Mouse (Mus musculus) forebrain, embryonic 11.5 days (tissue): ENCODE data around the gene Mrps10. TPM values are rescaled to one million over a fixed set of nuclear protein-coding genes. Genes with fewer than 3 reads are reported as not detected.
A peak's percentile ranks its signal among the peaks of the same experiment; 100 is the strongest.

Source experiments
- ATAC-seq: fragments of 200-750 bp; cut with Nextera tagmentation; replicated peaks from 2 replicates; pipeline ENCODE4 v1.8.0; 2017; ENCODE audit warnings: moderate TSS enrichment; ENCODE audit not compliant: low FRiP score
- DNase-seq: peaks from one replicate; pipeline ENCODE4 v3.0.0-alpha.2; 2017; ENCODE audit warnings: low spot score
- H3K27ac ChIP-seq: fragments of 300-500 bp; sonication (generic); 2 replicates; pipeline ENCODE4 v1.5.1; 2014; ENCODE audit warnings: low read depth, low read length
- H3K27me3 ChIP-seq: fragments of 300-500 bp; sonication (generic); 2 replicates; pipeline ENCODE4 v1.6.1; 2014; ENCODE audit warnings: mild to moderate bottlenecking, low read length, mixed read lengths; ENCODE audit not compliant: control insufficient read depth, insufficient read depth
- H3K36me3 ChIP-seq: fragments of 300-500 bp; sonication (generic); 2 replicates; pipeline ENCODE4 v1.6.1; 2014; ENCODE audit warnings: mild to moderate bottlenecking, low read length, moderate library complexity, mixed read lengths; ENCODE audit not compliant: control insufficient read depth, insufficient read depth
- H3K4me1 ChIP-seq: fragments of 300-500 bp; sonication (generic); replicated peaks from 2 replicates; pipeline ENCODE4 v1.6.1; 2014; ENCODE audit warnings: low read length, mixed read lengths; ENCODE audit not compliant: control insufficient read depth, insufficient read depth
- H3K4me2 ChIP-seq: fragments of 300-500 bp; sonication (generic); 2 replicates; pipeline ENCODE4 v1.6.1; 2014; ENCODE audit warnings: low read depth, mild to moderate bottlenecking, low read length, moderate library complexity, mixed read lengths; ENCODE audit not compliant: severe bottlenecking
- H3K4me3 ChIP-seq: fragments of 300-500 bp; sonication (generic); 2 replicates; pipeline ENCODE4 v1.5.1; 2014; ENCODE audit warnings: low read depth, low read length
- H3K9ac ChIP-seq: fragments of 300-500 bp; sonication (generic); 2 replicates; pipeline ENCODE4 v1.6.1; 2014; ENCODE audit warnings: low read length
- H3K9me3 ChIP-seq: fragments of 300-500 bp; sonication (generic); 2 replicates; pipeline ENCODE4 v1.6.1; 2016; ENCODE audit warnings: low read length, mixed read lengths; ENCODE audit not compliant: control insufficient read depth
- WGBS: fragments of 180-500 bp; shearing (Covaris S2); extraction: QIAGEN DNeasy Blood & Tissue Kit; methylation state at CpG from one replicate; pipeline ENCODE4 v1.1.7; 2014; 5-methylcytosine and 5-hydroxymethylcytosine counted together
- polyA plus RNA-seq: library from polyadenylated mRNA; unstranded; fragments of >200 nt; fragmentation: Nextera tagmentation; extraction: Ambion mirVana; gene quantifications from 2 replicates; pipeline ENCODE4 v1.2.1, GENCODE M21; 2014

Gene Mrps10
- polyA plus RNA-seq, 1 experiment from 2014 or later: 67.2 TPM

DNA sequence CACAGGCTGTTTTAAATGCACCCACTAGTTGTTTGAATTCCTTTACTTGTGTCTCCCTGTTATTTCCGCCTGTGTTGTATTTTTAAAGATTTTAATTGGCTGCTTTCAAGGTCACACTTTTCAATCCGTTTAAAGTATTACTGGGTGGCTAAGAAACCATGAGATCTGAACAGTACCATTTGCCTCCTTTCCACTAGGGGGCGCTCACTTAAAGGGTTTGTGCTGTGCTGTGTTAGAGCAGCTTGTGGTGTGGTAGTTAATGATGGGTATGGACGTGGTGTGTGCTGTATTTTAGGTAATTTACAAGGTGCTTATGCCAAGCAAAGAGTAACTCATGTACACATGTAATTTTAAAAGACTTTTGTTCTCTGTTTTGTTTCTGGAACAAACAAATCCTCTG lies 2.8 kb downstream of the Mrps10 start:
- H3K36me3 ChIP-seq: no peaks in the 10 kb centered on the region; the same call in none of the 2 replicates
- H3K4me1 ChIP-seq: peaks cover 2% of the 10 kb centered on the region; the same call in 1 of the 2 replicates
- DNase-seq (peak; percentile 65), ATAC-seq (no peak)
- no peak overlapping the region for H3K4me3 ChIP-seq
- no peak overlapping the region for H3K9ac ChIP-seq
- 11% methylated on average over 4 of the region's 4 CpGs for WGBS
- no peaks in the 10 kb centered on the region; the same call in 1 of the 2 replicates for H3K27me3 ChIP-seq
- H3K9me3 ChIP-seq: no peaks in the 10 kb centered on the region
- H3K27ac ChIP-seq: no peak overlapping the region
- H3K4me2 ChIP-seq: no peak overlapping the region

DNA sequence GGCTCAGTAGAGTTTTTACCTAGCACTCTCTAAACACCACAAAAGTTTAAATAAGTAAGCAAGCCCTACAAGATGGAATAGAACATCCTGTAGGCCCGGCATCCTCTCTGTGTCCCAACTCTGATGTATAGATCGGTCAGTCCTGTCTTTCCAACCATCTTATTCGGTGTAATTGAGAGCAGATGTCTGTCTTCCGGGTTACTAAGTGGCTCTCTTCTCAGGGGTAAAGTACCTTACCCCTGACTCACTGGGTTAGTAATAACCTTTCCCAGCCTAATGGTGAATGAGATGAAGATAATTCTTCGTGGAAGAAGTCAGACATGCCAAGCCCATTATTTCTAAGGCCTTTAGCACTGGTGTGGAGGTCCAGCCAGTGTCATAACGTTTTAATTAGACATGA lies 5.3 kb downstream of the Mrps10 start:
- ATAC-seq (no peak), DNase-seq (no peak)
- no peaks in the 10 kb centered on the region; the same call in none of the 2 replicates for H3K36me3 ChIP-seq
- H3K9me3 ChIP-seq: no peaks in the 10 kb centered on the region
- 83% methylated on average over 6 of the region's 6 CpGs for WGBS
- no peak overlapping the region for H3K4me3 ChIP-seq
- no peak overlapping the region for H3K27ac ChIP-seq
- H3K4me1 ChIP-seq: peaks cover 2% of the 10 kb centered on the region; the same call in 1 of the 2 replicates
- no peak overlapping the region for H3K9ac ChIP-seq
- no peaks in the 10 kb centered on the region for H3K27me3 ChIP-seq
- H3K4me2 ChIP-seq: no peak overlapping the region

DNA sequence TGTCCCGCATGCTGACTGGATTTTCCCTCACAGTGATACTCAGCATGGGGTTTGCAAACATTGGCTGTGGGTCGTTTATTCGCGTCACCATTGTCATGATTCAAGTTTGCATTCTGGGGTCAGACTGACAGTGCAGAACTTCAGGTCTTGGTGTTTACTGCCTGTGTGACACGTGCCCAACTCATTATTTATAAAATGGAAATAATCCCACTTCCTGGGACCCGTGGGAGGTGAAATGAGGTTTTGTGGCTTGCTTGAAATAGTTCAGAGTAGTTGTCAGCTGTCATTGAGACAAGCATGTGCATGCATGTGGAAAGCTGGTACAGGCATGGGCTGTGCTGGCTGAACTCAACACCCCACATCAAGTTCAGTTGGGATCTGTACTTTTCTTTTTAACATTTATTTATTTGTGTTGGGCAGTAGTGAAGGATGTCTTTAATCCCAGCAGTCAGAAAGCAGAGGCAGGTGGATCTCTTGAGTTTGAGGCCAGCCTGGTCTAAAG lies 8.1 kb downstream of the Mrps10 start:
- H3K4me3 ChIP-seq: no peak overlapping the region
- H3K9ac ChIP-seq: no peak overlapping the region
- WGBS: 89% methylated on average over 6 of the region's 6 CpGs
- H3K27ac ChIP-seq: no peak overlapping the region
- H3K27me3 ChIP-seq: no peaks in the 10 kb centered on the region
- H3K4me1 ChIP-seq: 0 out of 2 replicates have a peak, but pooled peaks cover 1% of the 10 kb centered on the region
- ATAC-seq (no peak), DNase-seq (no peak)
- H3K36me3 ChIP-seq: no peaks in the 10 kb centered on the region; the same call in none of the 2 replicates
- H3K4me2 ChIP-seq: no peak overlapping the region
- no peaks in the 10 kb centered on the region for H3K9me3 ChIP-seq

DNA sequence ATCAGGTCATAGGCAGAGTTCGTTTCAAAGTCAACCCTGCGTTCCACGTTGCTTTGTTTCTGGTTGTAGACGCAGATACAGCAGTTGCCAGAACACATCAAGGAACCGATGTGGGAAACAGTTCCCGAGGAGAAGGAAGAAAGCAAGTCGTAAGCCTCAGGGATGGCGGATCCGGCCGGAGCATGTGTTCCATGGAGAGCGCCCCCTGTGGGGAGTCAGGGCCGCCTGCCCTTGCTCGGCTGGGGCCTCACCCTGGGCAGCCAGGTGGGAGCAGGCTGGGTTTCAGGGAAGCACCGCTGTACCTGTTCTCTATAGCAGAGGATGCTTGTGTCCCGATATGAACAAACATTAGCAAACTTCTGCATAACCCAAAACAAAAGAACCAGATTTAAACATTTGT lies 9.4 kb downstream of the Mrps10 start:
- no peaks in the 10 kb centered on the region for H3K27me3 ChIP-seq
- no peak overlapping the region for H3K4me3 ChIP-seq
- no peak overlapping the region for H3K4me2 ChIP-seq
- no peaks in the 10 kb centered on the region for H3K9me3 ChIP-seq
- ATAC-seq (no peak), DNase-seq (no peak)
- no peak overlapping the region for H3K27ac ChIP-seq
- no peaks in the 10 kb centered on the region; the same call in none of the 2 replicates for H3K36me3 ChIP-seq
- H3K4me1 ChIP-seq: 0 out of 2 replicates have a peak, but pooled peaks cover 3% of the 10 kb centered on the region
- WGBS: 81% methylated on average over 15 of the region's 15 CpGs
- H3K9ac ChIP-seq: no peak overlapping the region

DNA sequence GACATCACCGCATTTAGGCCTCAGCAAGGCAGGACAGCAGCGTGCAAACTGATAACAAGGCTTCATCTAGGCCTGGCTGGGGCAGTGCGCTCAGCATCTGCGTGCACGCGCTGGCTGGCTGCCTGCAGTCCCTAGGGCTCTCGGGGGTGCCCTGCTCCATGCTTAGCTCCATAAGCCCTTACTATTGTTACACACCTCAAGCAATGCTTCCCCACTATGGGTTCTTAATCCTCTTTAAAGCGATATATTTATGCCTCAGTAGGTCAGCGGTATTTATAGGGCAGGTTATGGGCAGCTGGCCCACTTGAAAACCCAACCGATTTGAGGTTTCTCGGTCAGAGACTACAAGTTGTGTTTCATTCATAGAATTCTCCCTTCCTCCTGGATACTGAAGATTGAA lies 13.2 kb downstream of the Mrps10 start:
- no peak for DNase-seq
- Histone ChIP-seq H3K9me3 (no peaks in the 10 kb centered on the region; the same call in 1 of the 2 replicates), H3K9ac (no peak overlapping the region), H3K4me1 (0 out of 2 replicates have a peak, but pooled peaks cover 3% of the 10 kb centered on the region), H3K27me3 (no peaks in the 10 kb centered on the region), H3K27ac (no peak overlapping the region), H3K4me3 (no peak overlapping the region), H3K4me2 (no peak overlapping the region), H3K36me3 (no peaks in the 10 kb centered on the region; the same call in 1 of the 2 replicates)
- WGBS: 44% methylated on average over 11 of the region's 11 CpGs
- no peak for ATAC-seq

DNA sequence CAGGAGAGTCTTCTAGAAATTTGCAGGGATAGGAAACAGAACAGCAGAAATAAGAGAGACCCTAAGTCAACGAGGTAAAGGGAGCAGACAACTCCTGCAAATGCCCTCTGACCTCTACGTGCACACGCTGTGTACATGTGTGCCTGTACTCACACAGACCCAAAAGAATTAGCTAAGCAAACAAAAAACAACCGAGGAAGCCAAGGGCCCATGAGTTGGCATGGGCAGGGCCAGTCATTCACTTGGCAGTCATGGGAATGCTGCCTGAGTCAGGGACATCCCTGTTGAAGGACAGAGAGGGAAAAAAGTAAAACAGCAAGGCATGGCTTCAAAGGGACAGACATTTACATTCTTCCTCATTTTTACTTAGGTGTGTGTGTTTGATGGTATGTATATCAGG lies 14.6 kb downstream of the Mrps10 start:
- H3K27ac ChIP-seq: no peak overlapping the region
- 0 out of 2 replicates have a peak, but pooled peaks cover 3% of the 10 kb centered on the region for H3K4me1 ChIP-seq
- no peak for DNase-seq
- no peak overlapping the region for H3K9ac ChIP-seq
- WGBS: 91% methylated on average over 4 of the region's 4 CpGs
- H3K4me3 ChIP-seq: no peak overlapping the region
- H3K36me3 ChIP-seq: no peaks in the 10 kb centered on the region; the same call in 1 of the 2 replicates
- no peak overlapping the region for H3K4me2 ChIP-seq
- H3K9me3 ChIP-seq: no peaks in the 10 kb centered on the region; the same call in 1 of the 2 replicates
- H3K27me3 ChIP-seq: no peaks in the 10 kb centered on the region
- no peak for ATAC-seq

DNA sequence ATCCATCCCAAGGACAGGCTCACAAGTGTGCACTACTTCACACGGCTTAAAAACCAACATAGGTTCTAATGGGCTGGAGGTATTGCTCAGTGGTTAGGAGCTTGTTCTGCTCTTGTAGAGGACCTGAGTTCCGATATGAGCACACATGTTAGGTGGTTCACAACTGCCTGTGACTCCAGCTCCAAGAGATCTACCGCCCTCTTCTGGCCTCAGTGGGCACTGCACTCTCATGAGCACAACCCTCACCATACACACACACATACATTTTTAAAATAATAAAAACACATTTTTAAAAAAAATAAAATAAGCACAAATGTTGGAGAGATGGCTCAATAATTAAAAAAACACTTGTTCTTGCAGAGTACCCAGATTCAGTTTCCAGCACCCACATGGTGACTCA lies 15.4 kb downstream of the Mrps10 start:
- ATAC-seq: no peak
- H3K36me3 ChIP-seq: no peaks in the 10 kb centered on the region; the same call in 1 of the 2 replicates
- 89% methylated on average over 3 of the region's 3 CpGs for WGBS
- 0 out of 2 replicates have a peak, but pooled peaks cover 3% of the 10 kb centered on the region for H3K4me1 ChIP-seq
- no peak overlapping the region for H3K4me3 ChIP-seq
- DNase-seq: no peak
- no peak overlapping the region for H3K27ac ChIP-seq
- no peaks in the 10 kb centered on the region; the same call in 1 of the 2 replicates for H3K9me3 ChIP-seq
- H3K4me2 ChIP-seq: no peak overlapping the region
- no peak overlapping the region for H3K9ac ChIP-seq
- no peaks in the 10 kb centered on the region for H3K27me3 ChIP-seq

DNA sequence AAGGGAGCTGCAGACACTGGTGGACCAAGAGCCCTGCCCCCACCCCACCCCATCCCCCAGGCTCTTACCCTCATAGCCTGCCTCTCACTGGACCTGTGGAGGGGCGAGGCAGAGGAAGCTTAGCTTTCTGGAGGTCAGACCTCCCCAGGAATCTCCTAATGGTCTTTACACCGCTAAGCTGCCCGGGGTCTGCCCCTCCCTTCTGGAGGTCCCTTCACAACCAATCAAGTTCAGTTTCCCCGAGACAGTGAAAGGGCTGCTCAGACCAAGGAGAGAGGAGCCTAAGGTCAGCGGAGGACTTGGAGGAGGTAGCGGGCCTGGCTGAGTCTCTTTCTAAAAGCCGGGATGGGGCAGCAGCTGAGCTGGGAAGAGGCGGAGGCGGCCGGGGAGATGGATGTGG lies 16.5 kb downstream of the Mrps10 start, which contains the start of gene Guca1b:
Gene Guca1b, plus strand, starts transcription at position 249 of the 400 bp plus-strand sequence.
- H3K27me3 ChIP-seq: no peaks in the 10 kb centered on the region
- no peak within 1 kb of the TSS for H3K4me3 ChIP-seq
- H3K9me3 ChIP-seq: no peaks in the 10 kb centered on the region; the same call in 1 of the 2 replicates
- 0 out of 2 replicates have a peak, but pooled peaks cover 3% of the 10 kb centered on the region for H3K4me1 ChIP-seq
- H3K27ac ChIP-seq: no peak within 1 kb of the TSS
- DNase-seq (no peak), ATAC-seq (no peak)
- no peaks in the 10 kb centered on the region for H3K36me3 ChIP-seq
- H3K4me2 ChIP-seq: no peak within 1 kb of the TSS
- H3K9ac ChIP-seq: no peak within 1 kb of the TSS
- WGBS: 25% methylated on average over 10 of the region's 10 CpGs

DNA sequence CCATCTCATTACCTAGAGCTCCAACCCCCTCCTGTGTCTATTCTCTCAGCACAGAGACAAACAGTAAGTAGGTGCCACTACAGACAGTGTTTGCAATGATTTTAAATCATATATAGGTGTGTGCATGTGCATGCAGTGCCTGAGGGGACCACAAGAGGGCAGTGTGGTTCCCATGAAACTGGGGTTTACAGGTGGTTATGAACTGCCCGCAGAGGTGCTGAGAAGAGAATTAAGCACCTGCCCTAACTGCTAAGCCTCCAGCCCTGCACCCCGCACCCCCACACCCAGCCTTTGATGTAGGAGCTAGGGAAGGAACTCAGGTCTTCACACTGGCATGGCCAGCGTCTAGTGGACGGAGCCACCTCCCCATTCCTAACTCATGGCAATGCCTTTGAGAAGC lies 18.0 kb downstream of the Mrps10 start:
- no peak overlapping the region for H3K4me3 ChIP-seq
- 73% methylated on average over 4 of the region's 4 CpGs for WGBS
- H3K4me2 ChIP-seq: no peak overlapping the region
- no peak overlapping the region for H3K9ac ChIP-seq
- 0 out of 2 replicates have a peak, but pooled peaks cover 3% of the 10 kb centered on the region for H3K4me1 ChIP-seq
- ATAC-seq (no peak), DNase-seq (peak; percentile 65)
- H3K36me3 ChIP-seq: no peaks in the 10 kb centered on the region
- no peaks in the 10 kb centered on the region; the same call in 1 of the 2 replicates for H3K9me3 ChIP-seq
- H3K27me3 ChIP-seq: no peaks in the 10 kb centered on the region
- no peak overlapping the region for H3K27ac ChIP-seq
